In the genomic region with DNA sequence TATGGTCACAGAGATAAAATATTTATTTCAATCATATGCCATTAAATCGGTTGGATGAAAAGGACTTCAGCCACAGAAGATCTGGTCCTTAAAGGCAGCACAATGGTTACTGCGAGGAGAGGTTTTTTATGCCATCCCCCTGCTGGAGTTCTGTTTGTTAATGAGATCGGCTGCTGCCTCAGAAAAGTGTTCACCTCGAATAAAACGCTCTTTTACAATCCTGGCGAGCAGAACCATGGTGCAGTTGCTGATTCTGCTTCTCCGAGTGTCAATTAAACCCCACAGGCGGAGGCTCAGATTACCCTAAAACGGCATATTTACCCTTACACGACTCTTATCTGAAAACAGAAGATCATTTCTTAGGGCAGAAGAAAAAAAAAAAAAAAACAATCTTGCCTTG, we compare ENCODE assay signal across 17 mouse cellular contexts.
DNase-seq lines count a peak whose midpoint lies in the region; ATAC-seq and TF ChIP-seq lines count a peak whose summit lies in the region.
"Had no signal": no experiment of that assay in that cellular context is flagged by ENCODE, and none has a peak within 500 bp of the region (broad histone marks: within the 10 kb centered on the region; RNA-seq: fewer than 3 reads in every experiment).

No protein-coding gene starts in this region.

- no peak for DNase-seq in forebrain, embryonic 11.5 days (ENCODE audit: low spot score)
- DNase-seq in kidney, adult 2 months = no peak
- no peak for DNase-seq in kidney, postnatal 25 days
- no peak for DNase-seq in hindbrain, embryonic 14.5 days (ENCODE audit: low spot score)
- DNase-seq in lung, postnatal 4 days = no peak
- no peak for DNase-seq in urinary bladder, adult 18-20 months (ENCODE audit: low spot score in 2 of 2)
- DNase-seq: adrenal gland, postnatal 10 days; B cell, adult 2 months; cerebellum, postnatal 25 days; gastrocnemius, adult 2 months; heart, postnatal 36 days had no signal

- TF ChIP-seq CTCF in kidney, adult 2 months (conservative IDR thresholded peaks at IDR 0.05; ENCODE audit: insufficient read depth, insufficient read length, low read depth, low read length) = no peak

- H3K9me3 ChIP-seq in forebrain, embryonic 11.5 days (ENCODE audit: control insufficient read depth, low read length) = no peaks in the 10 kb centered on the region
- no peaks in the 10 kb centered on the region for H3K9me3 ChIP-seq in forebrain, embryonic 16.5 days (ENCODE audit: control insufficient read depth, low read length)
- peaks cover 5% of the 10 kb centered on the region; the same call in 1 of the 2 replicates for H3K9me3 ChIP-seq in hindbrain, embryonic 14.5 days (ENCODE audit: control insufficient read depth, low read length)
- H3K9me3 ChIP-seq in midbrain, embryonic 16.5 days (replicated peaks; ENCODE audit: control insufficient read depth, low read length, poor library complexity, severe bottlenecking) = no peaks in the 10 kb centered on the region
- H3K9me3 ChIP-seq: liver, embryonic 12.5 days had no signal

- WGBS in forebrain, embryonic 11.5 days = 7% methylated on average over 10 of the region's 10 CpGs
- 5% methylated on average over 10 of the region's 10 CpGs for WGBS in forebrain, embryonic 16.5 days
- WGBS in kidney, adult 2 months = 48% methylated on average over 10 of the region's 10 CpGs
- WGBS in hindbrain, embryonic 14.5 days = 9% methylated on average over 10 of the region's 10 CpGs
- 7% methylated on average over 10 of the region's 10 CpGs for WGBS in midbrain, embryonic 16.5 days

- H3K4me3 ChIP-seq in forebrain, embryonic 11.5 days (ENCODE audit: low read depth, low read length) = no peak overlapping the region
- H3K4me3 ChIP-seq in forebrain, embryonic 16.5 days (replicated peaks; ENCODE audit: low read length) = no peak overlapping the region
- no peak overlapping the region for H3K4me3 ChIP-seq in kidney, adult 2 months (ENCODE audit: insufficient read depth, low read depth, low read length)
- no peak overlapping the region for H3K4me3 ChIP-seq in hindbrain, embryonic 14.5 days (replicated peaks; ENCODE audit: low read length)
- H3K4me3 ChIP-seq in midbrain, embryonic 16.5 days (ENCODE audit: low read depth, low read length) = no peak overlapping the region
- H3K4me3 ChIP-seq: gastrocnemius, adult 2 months; layer of hippocampus, adult 2 months; liver, embryonic 12.5 days; myocyte had no signal

- peaks cover 10% of the 10 kb centered on the region for H3K4me1 ChIP-seq in forebrain, embryonic 11.5 days (replicated peaks; ENCODE audit: control insufficient read depth, insufficient read depth, low read length)
- peaks cover 11% of the 10 kb centered on the region for H3K4me1 ChIP-seq in forebrain, embryonic 16.5 days (replicated peaks; ENCODE audit: control insufficient read depth, insufficient read depth, low read length)
- no peaks in the 10 kb centered on the region for H3K4me1 ChIP-seq in kidney, adult 2 months (ENCODE audit: control insufficient read depth, insufficient read depth, low read length)
- peaks cover 31% of the 10 kb centered on the region for H3K4me1 ChIP-seq in hindbrain, embryonic 14.5 days (replicated peaks; ENCODE audit: control insufficient read depth, insufficient read depth, low read length)
- H3K4me1 ChIP-seq in midbrain, embryonic 16.5 days (ENCODE audit: control insufficient read depth, insufficient read depth, low read length) = peaks cover 24% of the 10 kb centered on the region
- H3K4me1 ChIP-seq: liver, embryonic 12.5 days had no signal

- peak overlapping the region; percentile 9; the same call in 1 of the 2 replicates for H3K4me2 ChIP-seq in forebrain, embryonic 11.5 days (ENCODE audit: low read depth, low read length, severe bottlenecking)
- H3K4me2 ChIP-seq in forebrain, embryonic 16.5 days (ENCODE audit: low read length) = no peak overlapping the region
- H3K4me2 ChIP-seq in hindbrain, embryonic 14.5 days (replicated peaks) = 0 out of 2 replicates have a peak overlapping the region, but pooled peaks have one; percentile 12
- 0 out of 2 replicates have a peak overlapping the region, but pooled peaks have one; percentile 9 for H3K4me2 ChIP-seq in midbrain, embryonic 16.5 days (ENCODE audit: low read length)
- H3K4me2 ChIP-seq: liver, embryonic 12.5 days had no signal

- no peak for TF ChIP-seq POLR2A in kidney, adult 2 months (IDR thresholded peaks at IDR 0.05; ENCODE audit: low read depth, low read length)

- H3K9ac ChIP-seq in forebrain, embryonic 11.5 days (ENCODE audit: low read length) = no peak overlapping the region
- no peak overlapping the region for H3K9ac ChIP-seq in forebrain, embryonic 16.5 days (replicated peaks; ENCODE audit: low read depth, low read length)
- H3K9ac ChIP-seq in hindbrain, embryonic 14.5 days = 0 out of 2 replicates have a peak overlapping the region, but pooled peaks have one; percentile 32
- 0 out of 2 replicates have a peak overlapping the region, but pooled peaks have one; percentile 10 for H3K9ac ChIP-seq in midbrain, embryonic 16.5 days (ENCODE audit: low read depth, low read length)
- H3K9ac ChIP-seq: liver, embryonic 12.5 days had no signal

- no peaks in the 10 kb centered on the region for H3K36me3 ChIP-seq in forebrain, embryonic 11.5 days (ENCODE audit: control insufficient read depth, insufficient read depth, low read length)
- no peaks in the 10 kb centered on the region for H3K36me3 ChIP-seq in forebrain, embryonic 16.5 days (ENCODE audit: control insufficient read depth, insufficient read depth)
- H3K36me3 ChIP-seq in kidney, adult 2 months (ENCODE audit: control insufficient read depth, insufficient read depth, low read length) = no peaks in the 10 kb centered on the region
- H3K36me3 ChIP-seq in hindbrain, embryonic 14.5 days (replicated peaks; ENCODE audit: control insufficient read depth, insufficient read depth) = no peaks in the 10 kb centered on the region
- H3K36me3 ChIP-seq in midbrain, embryonic 16.5 days (ENCODE audit: control insufficient read depth, insufficient read depth, low read length) = no peaks in the 10 kb centered on the region
- H3K36me3 ChIP-seq: liver, embryonic 12.5 days had no signal

- ATAC-seq in forebrain, embryonic 11.5 days (replicated peaks; ENCODE audit: low FRiP score) = no peak
- ATAC-seq in forebrain, embryonic 16.5 days = no peak
- ATAC-seq in hindbrain, embryonic 14.5 days (ENCODE audit: low FRiP score) = no peak
- ATAC-seq in midbrain, embryonic 16.5 days = no peak
- ATAC-seq: liver, embryonic 12.5 days had no signal

- no peak overlapping the region for H3K27ac ChIP-seq in forebrain, embryonic 11.5 days (ENCODE audit: low read depth, low read length)
- H3K27ac ChIP-seq in forebrain, embryonic 16.5 days (ENCODE audit: low read length) = no peak overlapping the region
- peak overlapping the region; percentile 45 for H3K27ac ChIP-seq in kidney, adult 2 months (ENCODE audit: insufficient read depth, low read depth, low read length)
- H3K27ac ChIP-seq in hindbrain, embryonic 14.5 days = no peak overlapping the region
- H3K27ac ChIP-seq in midbrain, embryonic 16.5 days (ENCODE audit: low read length) = peak overlapping the region; percentile 38; the same call in 1 of the 2 replicates
- H3K27ac ChIP-seq: gastrocnemius, adult 2 months; layer of hippocampus, adult 2 months; liver, embryonic 12.5 days; macrophage had no signal

- no peaks in the 10 kb centered on the region; the same call in none of the 2 replicates for H3K27me3 ChIP-seq in forebrain, embryonic 11.5 days (ENCODE audit: control insufficient read depth, insufficient read depth, low read length)
- H3K27me3 ChIP-seq in forebrain, embryonic 16.5 days (replicated peaks; ENCODE audit: control insufficient read depth, insufficient read depth, low read length) = no peaks in the 10 kb centered on the region
- no peaks in the 10 kb centered on the region for H3K27me3 ChIP-seq in kidney, adult 2 months (replicated peaks; ENCODE audit: control insufficient read depth, insufficient read depth, low read length)
- no peaks in the 10 kb centered on the region for H3K27me3 ChIP-seq in hindbrain, embryonic 14.5 days (ENCODE audit: control insufficient read depth, insufficient read depth, low read length)
- no peaks in the 10 kb centered on the region for H3K27me3 ChIP-seq in midbrain, embryonic 16.5 days (ENCODE audit: control insufficient read depth, insufficient read depth, low read depth, low read length)
- H3K27me3 ChIP-seq: liver, embryonic 12.5 days had no signal

Comparison
In these comparisons a context has a peak if more than half of its experiments do, and no peak if none do; other contexts are left out.
1. H3K27ac ChIP-seq: peak in kidney, adult 2 months (single experiment) and midbrain, embryonic 16.5 days (single experiment); none in forebrain, embryonic 11.5 days (single experiment), forebrain, embryonic 16.5 days (single experiment) and hindbrain, embryonic 14.5 days (single experiment).
2. H3K9ac ChIP-seq: peak in hindbrain, embryonic 14.5 days (single experiment) and midbrain, embryonic 16.5 days (single experiment); none in forebrain, embryonic 11.5 days (single experiment) and forebrain, embryonic 16.5 days (single experiment).